Mouse (Mus musculus) thymus, adult 2 months (tissue): ENCODE results near the gene Pou6f2.

ENCODE experiments used
- CTCF ChIP-seq: fragments of 200-500 bp; IDR thresholded peaks from 2 replicates; pipeline ENCODE4 v1.5.1; 2012; ENCODE audit warnings: mild to moderate bottlenecking, control low read depth, low read length, moderate library complexity, borderline replicate concordance; ENCODE audit not compliant: control insufficient read depth, poor library complexity, insufficient read depth; ENCODE audit errors: extremely low read depth
- POLR2A ChIP-seq: fragments of 200-500 bp; IDR thresholded peaks from 2 replicates; pipeline ENCODE4 v1.6.1; 2012; ENCODE audit warnings: mild to moderate bottlenecking, low read length, control low read depth, moderate library complexity; ENCODE audit not compliant: control insufficient read depth, poor library complexity, insufficient read depth; ENCODE audit errors: extremely low read depth

GRCm38 (mm10) chr13:18128053-18128452 lies 269.4 kb downstream of the Pou6f2 start:
- TF ChIP-seq CTCF (no peak), POLR2A (no peak)
